Mouse (Mus musculus) heart, embryonic 14.5 days (tissue): Measurements from ENCODE around the gene Inpp5b. TPM values are rescaled to one million over a fixed set of nuclear protein-coding genes. Genes with fewer than 3 reads are reported as not detected.

Source experiments
- ATAC-seq: fragments of 200-750 bp; cut with Nextera tagmentation; 2 replicates; pipeline ENCODE4 v1.8.0; 2017; ENCODE audit warnings: low read depth, moderate TSS enrichment; ENCODE audit not compliant: insufficient number of reproducible peaks, insufficient read depth, low FRiP score
- H3K27ac ChIP-seq, 2 experiments: fragments of 200-500 bp in 1 of 2; fragments of 300-500 bp in 1 of 2; sonication (generic) in 1 of 2; replicated peaks in 1 of 2; 2 replicates each; pipeline ENCODE4 v1.5.1; 2012 to 2014; ENCODE audit warnings: low read depth in 2 of 2, low read length in 2 of 2, control low read depth in 1 of 2, mild to moderate bottlenecking in 1 of 2, mixed read lengths in 1 of 2; ENCODE audit not compliant: control insufficient read depth in 1 of 2, insufficient read depth in 1 of 2
- H3K27me3 ChIP-seq: fragments of 300-500 bp; sonication (generic); 2 replicates; pipeline ENCODE4 v1.6.1; 2014; ENCODE audit warnings: mild to moderate bottlenecking, low read length, control low read depth; ENCODE audit not compliant: control insufficient read depth, insufficient read depth
- H3K36me3 ChIP-seq: fragments of 300-500 bp; sonication (generic); 2 replicates; pipeline ENCODE4 v1.6.1; 2014; ENCODE audit warnings: mild to moderate bottlenecking, control low read depth, low read length, mixed read lengths; ENCODE audit not compliant: control insufficient read depth, insufficient read depth
- H3K4me1 ChIP-seq, 2 experiments: fragments of 200-500 bp in 1 of 2; fragments of 300-500 bp in 1 of 2; sonication (generic) in 1 of 2; 2 replicates each; pipeline ENCODE4 v1.6.1; 2012 to 2014; ENCODE audit warnings: low read length in 2 of 2, control low read depth in 1 of 2, mixed read lengths in 1 of 2; ENCODE audit not compliant: control insufficient read depth in 2 of 2, insufficient read depth in 2 of 2
- H3K4me2 ChIP-seq: fragments of 300-500 bp; sonication (generic); 2 replicates; pipeline ENCODE4 v1.6.1; 2014; ENCODE audit warnings: mild to moderate bottlenecking, low read length
- H3K4me3 ChIP-seq, 2 experiments: fragments of 200-500 bp in 1 of 2; fragments of 300-500 bp in 1 of 2; sonication (generic) in 1 of 2; 2 replicates each; pipeline ENCODE4 v1.5.1; 2012 to 2014; ENCODE audit warnings: low read length in 2 of 2, mild to moderate bottlenecking in 2 of 2, control low read depth in 1 of 2, low read depth in 1 of 2, moderate library complexity in 1 of 2; ENCODE audit not compliant: control insufficient read depth in 1 of 2, insufficient read depth in 1 of 2
- H3K9ac ChIP-seq: fragments of 300-500 bp; sonication (generic); 2 replicates; pipeline ENCODE4 v1.6.1; 2014; ENCODE audit warnings: mild to moderate bottlenecking, low read length
- H3K9me3 ChIP-seq: fragments of 300-500 bp; sonication (generic); 2 replicates; pipeline ENCODE4 v1.6.1; 2016; ENCODE audit warnings: low read length, control low read depth; ENCODE audit not compliant: control insufficient read depth
- WGBS: fragments of 180-500 bp; shearing (Covaris S2); extraction: QIAGEN DNeasy Blood & Tissue Kit; methylation state at CpG from one replicate; pipeline ENCODE4 v1.1.7; 2014; 5-methylcytosine and 5-hydroxymethylcytosine counted together
- polyA plus RNA-seq: library from polyadenylated mRNA; unstranded; fragments of >200 nt; fragmentation: Nextera tagmentation; extraction: Ambion mirVana; gene quantifications from 2 replicates; pipeline ENCODE4 v1.2.1, GENCODE M21; 2014

Gene Inpp5b
- polyA plus RNA-seq, 1 experiment from 2014 or later: 17.3 TPM

DNA sequence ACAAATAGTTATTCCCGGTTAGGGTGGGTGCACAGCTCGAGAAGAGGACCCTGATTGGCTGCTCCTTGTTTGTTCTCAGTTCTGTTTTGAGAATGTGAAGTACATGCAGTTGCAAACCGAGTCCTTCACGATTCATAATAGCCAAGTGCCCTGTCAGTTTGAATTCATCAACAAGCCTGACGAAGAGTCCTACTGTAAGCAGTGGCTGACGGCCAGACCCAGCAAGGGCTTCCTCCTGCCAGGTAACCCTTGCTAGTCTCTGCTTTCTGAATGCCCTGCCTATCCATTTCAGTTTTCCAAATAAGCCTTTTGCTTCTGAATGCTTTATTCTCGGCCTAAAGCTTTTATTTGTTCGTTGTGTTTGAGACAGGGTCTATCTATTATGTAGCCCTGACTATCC lies 50.5 kb downstream of the Inpp5b start:
- WGBS: 83% methylated on average over 8 of the region's 8 CpGs
- Histone ChIP-seq H3K36me3 (peaks cover 78% of the 10 kb centered on the region), H3K4me3 (no peak overlapping the region), H3K27ac (no peak overlapping the region), H3K9me3 (no peaks in the 10 kb centered on the region), H3K27me3 (no peaks in the 10 kb centered on the region), H3K4me1 (no peaks in the 10 kb centered on the region), H3K4me2 (no peak overlapping the region), H3K9ac (no peak overlapping the region)
- no peak for ATAC-seq

DNA sequence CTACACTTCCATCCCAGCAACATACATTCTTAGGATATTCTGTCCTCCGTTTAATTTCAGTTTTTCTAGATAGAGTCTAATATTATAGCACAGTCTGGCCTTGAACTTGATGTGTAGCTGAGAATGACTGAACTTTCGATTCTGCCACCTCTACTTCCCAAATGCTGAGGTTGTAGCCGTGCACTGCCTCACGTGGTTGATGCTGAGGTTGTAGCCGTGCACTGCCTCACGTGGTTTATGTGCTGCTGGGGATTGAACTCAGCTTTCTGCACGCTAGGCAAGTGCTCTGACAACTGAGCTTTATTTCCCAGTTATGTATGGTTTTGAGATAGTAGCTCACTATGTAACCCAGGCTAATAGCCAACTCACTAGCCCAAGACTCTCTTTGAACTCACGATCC lies 54.5 kb downstream of the Inpp5b start:
- no peak overlapping the region for H3K9ac ChIP-seq
- H3K4me1 ChIP-seq: no peaks in the 10 kb centered on the region
- no peaks in the 10 kb centered on the region for H3K27me3 ChIP-seq
- H3K36me3 ChIP-seq: peaks cover 67% of the 10 kb centered on the region
- no peak overlapping the region for H3K4me3 ChIP-seq
- no peaks in the 10 kb centered on the region for H3K9me3 ChIP-seq
- no peak for ATAC-seq
- WGBS: 88% methylated on average over 8 of the region's 8 CpGs
- no peak overlapping the region for H3K27ac ChIP-seq
- no peak overlapping the region for H3K4me2 ChIP-seq

GRCm38 (mm10) chr4:124796913-124797312 lies 55.3 kb downstream of the Inpp5b start:
- Histone ChIP-seq H3K9me3 (no peaks in the 10 kb centered on the region), H3K36me3 (peaks cover 61% of the 10 kb centered on the region), H3K4me2 (no peak overlapping the region), H3K4me3 (no peak overlapping the region), H3K4me1 (0 out of 4 replicates have a peak, but pooled peaks cover 0 to 3% of the 10 kb centered on the region in 2 experiments), H3K27ac (no peak overlapping the region), H3K9ac (no peak overlapping the region), H3K27me3 (no peaks in the 10 kb centered on the region)
- 95% methylated on average over 2 of the region's 2 CpGs for WGBS
- no peak for ATAC-seq

- H3K36me3 ChIP-seq: peaks cover 51% of the 10 kb centered on the region
Observed at GRCm38 (mm10) chr4:124801552-124802308, 60.1 kb downstream of the Inpp5b start, which contains the start of gene Mtf1. Gene Mtf1, plus strand, starts transcription at chr4:124802104.

GRCm38 (mm10) chr4:124802309-124803260 lies 60.9 kb downstream of the Inpp5b start:
- no peaks in the 10 kb centered on the region for H3K27me3 ChIP-seq
- H3K4me1 ChIP-seq: peaks cover 0 to 12% of the 10 kb centered on the region in 2 experiments; a peak in 3 of 4 replicates
- peak overlapping the region; percentile 93 for H3K4me2 ChIP-seq
- H3K4me3 ChIP-seq: peak overlapping the region; percentile 66 to 89
- no peaks in the 10 kb centered on the region for H3K9me3 ChIP-seq
- peaks cover 58% of the 10 kb centered on the region for H3K36me3 ChIP-seq
- peak overlapping the region; percentile 89 for H3K9ac ChIP-seq
- peak; percentile 99 for ATAC-seq
- peak overlapping the region; percentile 90 to 94 for H3K27ac ChIP-seq
- WGBS: under 1% methylated on average over 53 of the region's 53 CpGs

More at GRCm38 (mm10) chr4:124801552-124802308, 60.1 kb downstream of the Inpp5b start, which contains the start of gene Mtf1:
- Histone ChIP-seq H3K9me3 (no peaks in the 10 kb centered on the region), H3K9ac (peak within 1 kb of the TSS; percentile 89), H3K4me3 (peak within 1 kb of the TSS; percentile 66 to 89), H3K27me3 (no peaks in the 10 kb centered on the region), H3K4me1 (peaks cover 0 to 12% of the 10 kb centered on the region in 2 experiments; a peak in 3 of 4 replicates), H3K27ac (peak within 1 kb of the TSS; percentile 90 to 94), H3K4me2 (peak within 1 kb of the TSS; percentile 93)
- WGBS: 4% methylated on average over 21 of the region's 21 CpGs
- ATAC-seq: peak; percentile 64

DNA sequence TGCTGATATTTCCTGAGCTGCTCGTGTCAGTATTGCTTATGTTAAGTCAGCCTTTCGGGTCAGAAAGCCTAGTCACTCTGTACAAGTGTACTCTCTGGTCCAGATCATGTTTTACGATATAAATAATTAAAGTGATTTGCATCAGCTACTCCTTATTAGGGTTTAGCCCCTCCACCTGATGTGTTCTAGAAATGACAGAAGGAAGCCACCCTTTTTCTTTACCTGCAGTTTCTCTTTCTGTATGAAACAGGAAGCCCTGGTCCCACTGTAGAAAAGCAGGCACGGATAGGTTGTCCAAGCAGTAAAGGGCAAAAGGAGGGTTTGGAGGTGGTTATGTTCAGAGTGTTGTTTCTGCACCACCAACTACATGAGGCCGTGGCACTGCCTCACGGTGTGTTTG lies 61.8 kb downstream of the Inpp5b start:
- Histone ChIP-seq H3K27ac (no peak overlapping the region), H3K4me2 (peak overlapping the region; percentile 93), H3K4me3 (peak overlapping the region in 1 of 2 experiments; percentile 89; a peak in 3 of 4 replicates), H3K9me3 (no peaks in the 10 kb centered on the region), H3K36me3 (peaks cover 50% of the 10 kb centered on the region), H3K4me1 (peaks cover 0 to 16% of the 10 kb centered on the region in 2 experiments), H3K27me3 (no peaks in the 10 kb centered on the region), H3K9ac (peak overlapping the region; percentile 89)
- 69% methylated on average over 6 of the region's 6 CpGs for WGBS
- ATAC-seq: no peak

- Histone ChIP-seq H3K36me3 (peaks cover 40% of the 10 kb centered on the region), H3K4me3 (no peak overlapping the region), H3K27me3 (no peaks in the 10 kb centered on the region), H3K9me3 (no peaks in the 10 kb centered on the region), H3K4me1 (peaks cover 0 to 6% of the 10 kb centered on the region in 2 experiments; a peak in 3 of 4 replicates), H3K4me2 (no peak overlapping the region), H3K27ac (peak overlapping the region; percentile 5 to 38; a peak in 1 of 4 replicates), H3K9ac (no peak overlapping the region)
- no peak for ATAC-seq
- WGBS: 52% methylated on average over 5 of the region's 5 CpGs
Observed at GRCm38 (mm10) chr4:124808511-124808910, 66.9 kb downstream of the Inpp5b start.
